Mouse (Mus musculus): ENCODE results near the gene Trp53.

Gene Trp53

DNA sequence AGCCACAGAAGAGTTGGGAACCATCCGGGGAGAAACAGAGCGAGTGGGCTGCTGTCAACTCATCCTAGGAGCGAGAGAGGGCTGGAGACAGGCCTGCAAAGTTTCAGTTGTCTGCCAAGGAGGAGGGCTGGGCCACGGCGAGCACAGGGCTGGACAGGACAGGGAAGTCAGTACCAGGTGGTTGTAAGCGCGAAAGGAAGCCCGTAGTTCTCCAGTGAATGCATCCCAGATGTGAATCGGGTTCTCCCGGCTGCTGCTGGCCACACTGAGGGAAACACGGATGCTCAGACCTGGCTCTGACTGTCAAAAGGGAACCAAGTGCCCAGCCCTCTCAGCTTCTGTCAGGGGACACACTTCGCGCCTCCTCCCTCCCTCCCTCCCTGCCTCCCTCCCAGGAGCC, 16.8 kb upstream of the Trp53 start:
- DNase-seq (ENCODE audit: low spot score), result no peak

DNA sequence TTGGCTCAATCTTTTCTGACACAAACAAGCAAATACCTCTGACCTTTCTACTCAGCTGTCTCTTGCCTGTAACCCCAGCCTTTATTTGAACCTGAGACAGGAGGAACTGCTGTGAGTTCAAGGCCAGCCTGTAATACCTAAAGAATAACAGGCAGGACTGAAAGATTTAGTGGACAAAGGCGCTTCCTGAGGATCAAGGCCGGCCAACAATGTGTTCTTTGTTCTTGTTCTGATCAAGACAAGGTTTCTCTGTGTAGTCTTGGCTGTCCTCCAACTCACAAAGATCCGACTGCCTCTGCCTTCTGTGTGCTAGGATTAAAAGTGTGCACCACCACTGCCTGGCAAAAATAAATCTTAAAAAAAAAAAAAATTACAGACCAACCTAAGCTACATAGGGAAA, 15.8 kb upstream of the Trp53 start:
- no peak for DNase-seq (ENCODE audit: low spot score)

DNA sequence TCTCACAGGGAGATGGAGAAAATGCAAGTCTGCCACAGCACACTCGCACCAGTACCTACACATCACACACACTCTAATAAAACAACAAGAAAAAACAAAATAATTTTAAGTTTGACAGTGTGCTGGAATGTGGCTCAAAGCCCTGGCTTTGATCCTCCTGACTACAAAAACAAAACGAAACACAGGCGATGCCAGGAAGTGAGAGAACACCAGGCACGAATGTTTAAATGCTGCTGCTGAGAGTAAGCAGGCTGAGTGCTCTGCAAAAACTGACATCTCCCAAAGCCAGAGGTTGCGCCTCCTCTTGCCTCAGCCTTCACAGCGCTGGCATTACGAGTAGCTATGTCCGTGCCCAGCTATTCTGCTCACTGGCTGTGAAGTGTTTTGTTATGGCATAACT, 15.0 kb upstream of the Trp53 start:
- DNase-seq (ENCODE audit: low spot score), result no peak

DNA sequence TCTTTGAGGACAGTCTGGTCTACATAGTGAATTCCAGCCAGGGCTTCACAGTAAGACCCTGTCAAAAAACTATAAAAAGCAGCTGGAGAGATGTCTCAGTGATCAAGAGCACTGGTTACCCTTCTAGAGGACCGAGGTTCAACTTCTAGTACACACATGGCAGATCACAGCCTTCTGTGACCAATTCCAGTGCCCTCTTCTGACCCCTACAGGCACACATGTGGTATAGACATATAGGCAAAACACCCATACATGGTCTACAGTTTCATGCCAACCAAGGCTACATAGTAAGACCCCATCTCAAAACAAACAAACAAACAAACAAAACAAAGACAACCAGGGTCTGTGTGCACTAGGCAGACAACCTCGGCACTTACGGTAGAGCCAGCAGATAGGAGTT, 4.9 kb upstream of the Trp53 start:
- DNase-seq (ENCODE audit: low spot score), result no peak

GRCm38 (mm10) chr11:69576307-69576706, 3.9 kb upstream of the Trp53 start:
- DNase-seq (ENCODE audit: low spot score), result no peak

GRCm38 (mm10) chr11:69578301-69578700, 1.9 kb upstream of the Trp53 start:
- no peak for DNase-seq (ENCODE audit: low spot score)

DNA sequence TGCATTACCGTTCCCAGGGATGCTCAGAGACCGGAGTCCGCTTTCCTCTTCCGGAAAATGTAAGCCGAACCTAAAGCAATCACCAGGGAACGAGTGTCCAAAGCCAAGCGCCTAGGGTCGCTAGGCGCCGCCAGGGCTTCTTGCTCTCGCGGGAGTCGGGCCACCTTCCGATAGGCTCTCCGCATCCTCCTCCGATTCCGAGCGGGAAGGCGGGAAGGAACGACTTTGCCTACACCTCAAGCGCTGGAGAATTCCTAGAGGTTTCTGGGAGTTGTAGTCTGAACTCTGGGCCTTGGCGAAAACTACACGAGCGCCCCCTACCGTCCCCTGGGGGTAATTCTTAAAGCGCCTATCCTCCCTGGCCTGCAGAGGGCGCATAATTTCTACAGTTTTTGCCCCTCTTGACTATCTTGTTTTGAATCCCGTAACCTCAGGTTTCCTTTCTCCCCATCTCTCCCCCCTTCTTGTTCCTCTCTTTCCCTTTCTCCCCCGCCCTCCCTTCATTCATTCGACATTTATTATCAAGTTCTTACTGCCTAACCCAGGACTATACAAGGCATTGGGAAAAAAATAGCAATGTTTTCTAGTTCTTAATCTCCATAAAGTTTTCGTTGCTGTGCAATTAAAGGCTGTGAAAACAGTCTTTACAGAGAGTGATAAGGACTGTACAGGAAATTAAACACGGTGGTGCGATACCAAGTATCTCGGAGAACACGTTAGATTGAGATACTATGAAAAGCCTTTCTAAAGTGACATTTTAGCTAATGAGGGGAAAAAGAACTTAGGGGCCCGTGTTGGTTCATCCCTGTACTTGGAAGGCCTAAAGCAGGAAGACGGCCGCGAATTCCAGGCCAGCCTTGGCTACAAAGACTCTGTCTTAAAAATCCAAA, 786 bp upstream of the Trp53 start:
- DNase-seq (ENCODE audit: low spot score), result peak; percentile 94

GRCm38 (mm10) chr11:69580572-69581146, 500 bp downstream of the Trp53 start:
- DNase-seq (ENCODE audit: low spot score), result no peak

- DNase-seq (ENCODE audit: low spot score), result peak; percentile 89
These were observed 1.1 kb downstream of the Trp53 start for GRCm38 (mm10) chr11:69581147-69581688.

- no peak for DNase-seq (ENCODE audit: low spot score)
These were observed 1.7 kb downstream of the Trp53 start for GRCm38 (mm10) chr11:69581814-69582213.

GRCm38 (mm10) chr11:69582230-69582805, 2.2 kb downstream of the Trp53 start:
- no peak for DNase-seq (ENCODE audit: low spot score)

- DNase-seq (ENCODE audit: low spot score), result no peak
These were observed 3.8 kb downstream of the Trp53 start for GRCm38 (mm10) chr11:69584008-69584407.

DNA sequence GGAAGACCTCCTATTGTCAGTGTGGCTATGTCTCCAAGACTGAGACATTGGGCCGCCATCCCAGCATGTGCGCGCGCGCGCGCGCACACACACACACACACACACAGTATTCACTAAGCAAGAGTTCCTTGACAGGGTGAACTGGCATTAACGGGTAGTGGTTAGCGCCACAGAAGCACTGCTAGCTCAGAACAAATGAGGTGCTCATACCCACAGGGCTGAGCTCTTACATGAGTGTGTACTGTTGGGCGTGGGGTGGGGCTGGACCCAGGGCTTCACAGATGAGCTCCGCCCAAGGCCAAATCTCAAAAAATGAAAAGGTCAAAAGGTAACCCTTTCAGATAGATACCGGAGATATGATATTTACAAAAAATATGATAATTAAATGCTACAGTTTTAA, 4.8 kb downstream of the Trp53 start:
- no peak for DNase-seq (ENCODE audit: low spot score)

DNA sequence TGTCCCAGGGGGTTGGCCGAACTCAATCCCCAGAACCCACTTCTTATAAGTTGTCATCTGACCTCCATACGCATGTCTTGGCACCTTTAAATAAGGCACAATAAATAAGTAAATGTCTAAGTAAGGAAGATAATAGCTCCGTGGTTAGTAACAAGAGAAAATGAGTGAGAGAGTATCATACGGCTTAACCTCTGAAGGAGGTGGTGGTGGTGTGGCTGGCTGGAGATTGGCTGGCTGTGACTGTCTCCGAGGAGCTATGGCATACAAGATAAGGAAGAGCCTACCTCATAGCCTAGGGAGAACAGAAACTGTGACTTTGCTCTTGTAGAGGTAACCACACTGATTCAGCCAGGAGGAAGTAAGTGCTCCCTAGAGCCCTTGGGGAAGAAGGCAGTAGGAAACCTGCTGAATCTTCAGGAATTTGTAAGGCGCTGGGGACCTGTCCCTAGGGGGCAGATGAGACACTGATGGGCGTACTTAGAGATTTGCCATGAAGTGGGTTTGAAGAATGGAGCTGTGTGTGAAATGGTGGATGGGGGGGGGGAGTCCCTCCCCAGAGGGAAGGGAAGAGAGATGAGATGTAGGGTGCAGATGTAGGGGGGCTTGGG, 5.7 kb downstream of the Trp53 start:
- no peak for DNase-seq (ENCODE audit: low spot score)

DNA sequence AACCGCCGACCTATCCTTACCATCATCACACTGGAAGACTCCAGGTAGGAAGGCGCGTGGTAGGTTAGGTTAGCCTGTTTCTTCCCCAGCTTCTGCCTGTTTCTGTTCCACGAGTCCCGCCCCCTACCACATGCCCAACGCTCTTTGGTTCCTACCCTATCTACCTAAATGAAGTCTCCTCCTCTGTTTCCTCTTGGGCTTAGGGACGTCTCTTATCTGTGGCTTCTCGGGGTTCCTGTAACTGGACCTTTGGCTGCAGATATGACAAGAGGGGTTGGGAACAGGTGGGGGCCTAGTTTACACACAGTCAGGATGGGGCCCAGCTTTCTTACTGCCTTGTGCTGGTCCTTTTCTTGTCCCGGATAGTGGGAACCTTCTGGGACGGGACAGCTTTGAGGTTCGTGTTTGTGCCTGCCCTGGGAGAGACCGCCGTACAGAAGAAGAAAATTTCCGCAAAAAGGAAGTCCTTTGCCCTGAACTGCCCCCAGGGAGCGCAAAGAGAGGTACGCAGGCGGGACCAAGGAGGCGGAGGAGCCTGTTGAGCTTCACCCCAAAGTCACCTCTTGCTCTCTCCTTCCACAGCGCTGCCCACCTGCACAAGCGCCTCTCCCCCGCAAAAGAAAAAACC, 9.2 kb downstream of the Trp53 start:
- DNase-seq (ENCODE audit: low spot score), result no peak

DNA sequence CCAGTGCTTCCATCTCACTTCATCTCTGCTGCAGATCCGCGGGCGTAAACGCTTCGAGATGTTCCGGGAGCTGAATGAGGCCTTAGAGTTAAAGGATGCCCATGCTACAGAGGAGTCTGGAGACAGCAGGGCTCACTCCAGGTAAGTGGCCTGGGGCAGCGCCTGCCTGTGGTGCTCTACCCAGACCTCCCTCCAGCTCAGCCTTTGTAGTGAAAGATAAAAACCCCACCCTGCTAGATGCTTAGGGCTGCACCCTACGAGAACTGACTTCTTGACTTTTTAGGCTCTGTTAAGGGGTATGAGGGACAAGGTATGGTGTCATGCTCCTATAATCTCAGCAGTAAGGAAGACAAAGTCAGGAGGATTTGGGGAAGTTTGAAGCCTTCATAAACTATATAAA, 10.5 kb downstream of the Trp53 start:
- no peak for DNase-seq (ENCODE audit: low spot score)

DNA sequence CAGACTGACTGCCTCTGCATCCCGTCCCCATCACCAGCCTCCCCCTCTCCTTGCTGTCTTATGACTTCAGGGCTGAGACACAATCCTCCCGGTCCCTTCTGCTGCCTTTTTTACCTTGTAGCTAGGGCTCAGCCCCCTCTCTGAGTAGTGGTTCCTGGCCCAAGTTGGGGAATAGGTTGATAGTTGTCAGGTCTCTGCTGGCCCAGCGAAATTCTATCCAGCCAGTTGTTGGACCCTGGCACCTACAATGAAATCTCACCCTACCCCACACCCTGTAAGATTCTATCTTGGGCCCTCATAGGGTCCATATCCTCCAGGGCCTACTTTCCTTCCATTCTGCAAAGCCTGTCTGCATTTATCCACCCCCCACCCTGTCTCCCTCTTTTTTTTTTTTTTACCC, 11.3 kb downstream of the Trp53 start:
- DNase-seq (ENCODE audit: low spot score), result no peak

GRCm38 (mm10) chr11:69591899-69592637, 11.9 kb downstream of the Trp53 start:
- no peak for DNase-seq (ENCODE audit: low spot score)

GRCm38 (mm10) chr11:69592799-69593198, 12.6 kb downstream of the Trp53 start:
- DNase-seq (ENCODE audit: low spot score), result no peak

DNA sequence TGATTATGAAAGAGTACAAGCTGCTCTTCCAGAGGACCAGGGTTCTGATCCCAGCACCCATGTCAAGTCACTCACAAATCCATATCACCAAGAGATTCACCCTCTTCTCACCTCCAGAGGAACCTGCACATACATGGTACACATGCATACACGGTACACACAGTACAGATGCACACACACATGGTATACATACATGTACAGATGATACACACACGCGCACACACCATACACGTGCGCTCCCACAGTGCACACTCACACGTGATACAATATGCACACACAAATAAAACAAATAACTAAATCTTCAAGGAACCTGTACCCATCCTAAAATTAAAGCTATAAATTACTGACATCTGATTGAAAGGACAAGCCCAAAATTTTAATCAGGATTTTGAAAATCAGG, 14.7 kb downstream of the Trp53 start:
- DNase-seq (ENCODE audit: low spot score), result no peak

DNA sequence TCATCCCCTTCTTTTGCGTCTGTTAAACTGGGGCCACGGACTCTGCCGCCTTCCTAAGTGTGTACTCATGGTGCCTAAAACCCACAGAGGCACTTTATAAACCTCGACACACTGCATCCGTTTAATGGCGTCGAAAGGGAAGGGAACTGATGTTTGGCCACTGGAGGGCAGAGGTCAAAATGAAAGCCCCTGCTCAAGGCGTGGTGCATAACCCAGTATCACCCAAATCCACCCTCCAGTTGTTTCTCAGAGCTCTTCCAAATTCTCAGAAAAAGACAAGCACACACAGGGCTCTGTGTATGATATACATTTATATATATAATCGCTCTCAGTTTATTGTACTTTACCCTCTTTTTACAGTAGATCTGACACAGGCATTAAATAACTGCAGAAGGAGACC, 19.3 kb downstream of the Trp53 start:
- DNase-seq (ENCODE audit: low spot score), result no peak
